Mouse (Mus musculus) liver, adult 2 months (tissue): ENCODE results near the gene Adamts14.

Source experiments
- CTCF ChIP-seq: fragments of 200-500 bp; IDR thresholded peaks from 2 replicates; pipeline ENCODE4 v1.5.1; 2011; ENCODE audit warnings: low read depth, low read length, control low read depth
- POLR2A ChIP-seq: fragments of 200-500 bp; IDR thresholded peaks from 2 replicates; pipeline ENCODE4 v1.6.1; 2011; ENCODE audit warnings: low read length, control low read depth; ENCODE audit not compliant: insufficient read depth; ENCODE audit errors: extremely low read depth

DNA sequence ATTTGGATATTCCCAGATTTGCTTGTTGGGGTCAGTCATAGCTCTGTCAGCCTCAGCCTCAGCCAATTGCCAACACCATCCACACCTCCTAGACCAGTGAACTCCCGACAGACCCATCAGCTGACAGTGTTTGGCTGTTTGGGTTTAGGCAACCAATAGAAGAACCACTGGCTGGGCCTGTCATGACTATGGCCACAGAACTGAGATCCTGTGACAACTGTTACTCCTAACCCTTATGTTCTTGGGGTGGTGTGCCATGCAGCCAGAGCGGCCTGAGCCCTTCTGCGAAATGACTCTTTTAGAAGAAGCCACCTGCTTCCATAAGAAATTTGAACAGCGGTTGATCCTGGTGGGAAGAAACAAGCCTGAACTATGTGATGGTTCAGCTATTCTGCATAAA, 62.1 kb downstream of the Adamts14 start:
- no peak for TF ChIP-seq CTCF
- no peak for TF ChIP-seq POLR2A
